Mouse (Mus musculus) MEL (cell line): ENCODE results near the gene Adamtsl5. TPM values are rescaled to one million over a fixed set of nuclear protein-coding genes. Genes with fewer than 3 reads are reported as not detected.

Experiments
- DNase-seq: peaks from one replicate; pipeline ENCODE4 v3.0.0; 2011; ENCODE audit warnings: low read depth, low spot score
- H3K27ac ChIP-seq: 2 replicates; pipeline ENCODE4 v1.5.1; 2012; ENCODE audit warnings: low read depth, mild to moderate bottlenecking, control low read depth, low read length, moderate library complexity; ENCODE audit not compliant: control insufficient read depth
- H3K27me3 ChIP-seq, 2 experiments: fragments of 150-350 bp in 1 of 2; sonication (generic) in 1 of 2; 2 replicates each; pipeline ENCODE4 v1.6.1; 2012; ENCODE audit warnings: low read length in 2 of 2, mild to moderate bottlenecking in 2 of 2, improper control_type of control experiment in 1 of 2, moderate library complexity in 1 of 2; ENCODE audit not compliant: insufficient read depth in 2 of 2, control insufficient read depth in 1 of 2
- H3K36me3 ChIP-seq, 2 experiments: 2 replicates each; pipeline ENCODE4 v1.6.1; 2012 to 2014; ENCODE audit warnings: low read length in 2 of 2, improper control_type of control experiment in 1 of 2, inconsistent platforms in 1 of 2, mild to moderate bottlenecking in 1 of 2; ENCODE audit not compliant: insufficient read depth in 2 of 2, control insufficient read depth in 1 of 2
- H3K4me1 ChIP-seq, 2 experiments: fragments of 150-350 bp in 1 of 2; sonication (generic) in 1 of 2; 2 replicates each; pipeline ENCODE4 v1.6.1; 2012; ENCODE audit warnings: low read length in 2 of 2, improper control_type of control experiment in 1 of 2, mild to moderate bottlenecking in 1 of 2; ENCODE audit not compliant: insufficient read depth in 2 of 2, control insufficient read depth in 1 of 2
- H3K4me3 ChIP-seq, 2 experiments: fragments of 150-350 bp in 1 of 2; sonication (generic) in 1 of 2; 2 replicates each; pipeline ENCODE4 v1.5.1; 2012; ENCODE audit warnings: low read depth in 2 of 2, low read length in 2 of 2, mild to moderate bottlenecking in 2 of 2, moderate library complexity in 2 of 2, control low read depth in 1 of 2, improper control_type of control experiment in 1 of 2; ENCODE audit not compliant: control insufficient read depth in 1 of 2, insufficient read depth in 1 of 2
- H3K79me2 ChIP-seq: 2 replicates; pipeline ENCODE4 v1.6.1; 2012; ENCODE audit warnings: mild to moderate bottlenecking, low read length, moderate library complexity; ENCODE audit not compliant: control insufficient read depth, poor library complexity, insufficient read depth
- H3K9ac ChIP-seq: 2 replicates; pipeline ENCODE4 v1.6.1; 2012; ENCODE audit warnings: low read depth, mild to moderate bottlenecking, control low read depth, low read length, moderate library complexity; ENCODE audit not compliant: control insufficient read depth, poor library complexity, severe bottlenecking
- H3K9me3 ChIP-seq: fragments of 150-350 bp; sonication (generic); replicated peaks from 2 replicates; pipeline ENCODE4 v1.6.1; 2012; ENCODE audit warnings: mild to moderate bottlenecking, low read length, improper control_type of control experiment, moderate library complexity; ENCODE audit not compliant: insufficient read depth
- BHLHE40 ChIP-seq: IDR thresholded peaks from 2 replicates; pipeline ENCODE4 v1.6.1; 2012; ENCODE audit warnings: low read depth, mild to moderate bottlenecking, inconsistent platforms, low read length, improper control_type of control experiment, borderline replicate concordance
- CHD1 ChIP-seq: IDR thresholded peaks from 2 replicates; pipeline ENCODE4 v1.6.1; 2012; ENCODE audit warnings: low read depth, mild to moderate bottlenecking, inconsistent platforms, low read length, improper control_type of control experiment
- E2F4 ChIP-seq: IDR thresholded peaks from 2 replicates; pipeline ENCODE4 v1.6.1; 2011; ENCODE audit warnings: low read depth, low read length, improper control_type of control experiment, borderline replicate concordance
- EP300 ChIP-seq, 2 experiments: IDR thresholded peaks; 2 replicates each; pipeline ENCODE4 v1.6.1; 2011; ENCODE audit warnings: improper control_type of control experiment in 2 of 2, low read length in 2 of 2, low read depth in 1 of 2, mild to moderate bottlenecking in 1 of 2
- ETS1 ChIP-seq: IDR thresholded peaks from 2 replicates; pipeline ENCODE4 v1.6.1; 2012; ENCODE audit warnings: low read depth, mild to moderate bottlenecking, inconsistent platforms, low read length, improper control_type of control experiment, moderate library complexity
- GATA1 ChIP-seq: IDR thresholded peaks from 2 replicates; pipeline ENCODE4 v1.6.1; 2011; ENCODE audit warnings: low read depth, low read length, improper control_type of control experiment
- HCFC1 ChIP-seq: IDR thresholded peaks from 2 replicates; pipeline ENCODE4 v1.6.1; 2012; ENCODE audit warnings: low read depth, mild to moderate bottlenecking, inconsistent platforms, low read length, improper control_type of control experiment, moderate library complexity
- MAX ChIP-seq: IDR thresholded peaks from 2 replicates; pipeline ENCODE4 v1.6.1; 2011; ENCODE audit warnings: low read length, improper control_type of control experiment
- MXI1 ChIP-seq: IDR thresholded peaks from 2 replicates; pipeline ENCODE4 v1.6.1; 2011; ENCODE audit warnings: mild to moderate bottlenecking, low read depth, low read length, improper control_type of control experiment
- MYC ChIP-seq: IDR thresholded peaks from 2 replicates; pipeline ENCODE4 v1.6.1; 2011; ENCODE audit warnings: low read depth, mild to moderate bottlenecking, low read length, improper control_type of control experiment, moderate library complexity
- NELFE ChIP-seq: IDR thresholded peaks from 2 replicates; pipeline ENCODE4 v1.6.1; 2011; ENCODE audit warnings: low read depth, low read length, improper control_type of control experiment
- POLR2A ChIP-seq, 2 experiments: IDR thresholded peaks; 2 replicates each; pipeline ENCODE4 v1.6.1; 2011 to 2012; ENCODE audit warnings: low read length in 2 of 2, mild to moderate bottlenecking in 2 of 2, control low read depth in 1 of 2, improper control_type of control experiment in 1 of 2, low read depth in 1 of 2, moderate library complexity in 1 of 2; ENCODE audit not compliant: control insufficient read depth in 1 of 2, insufficient read depth in 1 of 2, poor library complexity in 1 of 2
- RAD21 ChIP-seq: IDR thresholded peaks from 2 replicates; pipeline ENCODE4 v1.6.1; 2011; ENCODE audit warnings: mild to moderate bottlenecking, low read depth, low read length, improper control_type of control experiment
- RCOR1 ChIP-seq: IDR thresholded peaks from 2 replicates; pipeline ENCODE4 v1.6.1; 2012; ENCODE audit warnings: low read depth, mild to moderate bottlenecking, inconsistent platforms, low read length, improper control_type of control experiment
- SIN3A ChIP-seq: IDR thresholded peaks from 2 replicates; pipeline ENCODE4 v1.6.1; 2012; ENCODE audit warnings: low read length, improper control_type of control experiment, inconsistent platforms
- TAL1 ChIP-seq: IDR thresholded peaks from 2 replicates; pipeline ENCODE4 v1.6.1; 2012; ENCODE audit warnings: mild to moderate bottlenecking, inconsistent platforms, low read length, moderate library complexity, mixed read lengths
- TBP ChIP-seq: IDR thresholded peaks from 2 replicates; pipeline ENCODE4 v1.8.0; 2011; ENCODE audit warnings: low read depth, low read length, improper control_type of control experiment
- TCF12 ChIP-seq: IDR thresholded peaks from 2 replicates; pipeline ENCODE4 v1.6.1; 2014; ENCODE audit warnings: low read depth, mild to moderate bottlenecking, inconsistent platforms, low read length, improper control_type of control experiment, moderate library complexity
- UBTF ChIP-seq: IDR thresholded peaks from 2 replicates; pipeline ENCODE4 v1.6.1; 2012; ENCODE audit warnings: low read depth, mild to moderate bottlenecking, inconsistent platforms, low read length, improper control_type of control experiment, moderate library complexity, borderline replicate concordance; ENCODE audit not compliant: insufficient read depth
- USF1 ChIP-seq: IDR thresholded peaks from 2 replicates; pipeline ENCODE4 v1.6.1; 2014; ENCODE audit warnings: low read depth, mild to moderate bottlenecking, inconsistent platforms, low read length, improper control_type of control experiment, moderate library complexity
- ZC3H11A ChIP-seq: IDR thresholded peaks from 2 replicates; pipeline ENCODE4 v1.6.1; 2012; ENCODE audit warnings: low read depth, mild to moderate bottlenecking, inconsistent platforms, low read length, improper control_type of control experiment
- ZKSCAN1 ChIP-seq: IDR thresholded peaks from 2 replicates; pipeline ENCODE4 v1.6.1; 2012; ENCODE audit warnings: low read depth, mild to moderate bottlenecking, inconsistent platforms, low read length, improper control_type of control experiment, moderate library complexity
- ZNF384 ChIP-seq: IDR thresholded peaks from 2 replicates; pipeline ENCODE4 v1.6.1; 2012; ENCODE audit warnings: low read depth, mild to moderate bottlenecking, inconsistent platforms, low read length, improper control_type of control experiment
- polyA plus RNA-seq, 2 experiments: library from polyadenylated mRNA; stranded (reverse) in 1 of 2; unstranded in 1 of 2; fragments of >175 nt in 1 of 2; fragments of >200 nt in 1 of 2; gene quantifications; 2 replicates each; pipeline versions ENCODE4 v1.2.1 to v1.2.4; 2012; ENCODE audit warnings: low replicate concordance in 2 of 2, low read depth in 1 of 2; ENCODE audit not compliant: insufficient read length in 2 of 2, insufficient read depth in 1 of 2, missing spikeins in 1 of 2
- total RNA-seq: library from RNA; depleted of rRNA; stranded (reverse); fragments of 300-350 nt; gene quantifications from 2 replicates; pipeline ENCODE4 v1.2.3, GENCODE M21; 2012

Gene Adamtsl5
- total and polyA plus RNA-seq, 3 experiments: 3.9 to 16.5 TPM; not detected in 1

- H3K79me2 ChIP-seq: no peaks in the 10 kb centered on the region
- no peak for TF ChIP-seq USF1
- TF ChIP-seq EP300 (IDR thresholded peaks at IDR 0.05; ENCODE audit: low read depth in 1 of 2, low read length in 2 of 2): no peak
- no peak for TF ChIP-seq RCOR1
- TF ChIP-seq MYC: no peak
- TF ChIP-seq TCF12: no peak
- TF ChIP-seq E2F4: no peak
- no peak for TF ChIP-seq UBTF
- TF ChIP-seq ZNF384: no peak
- TF ChIP-seq ZC3H11A: no peak
- no peak for TF ChIP-seq NELFE
- no peak for TF ChIP-seq BHLHE40
- no peak for TF ChIP-seq ZKSCAN1
- no peaks in the 10 kb centered on the region for H3K27me3 ChIP-seq
- H3K9ac ChIP-seq: no peak overlapping the region
- H3K27ac ChIP-seq: no peak overlapping the region
- H3K9me3 ChIP-seq: no peaks in the 10 kb centered on the region
- DNase-seq: no peak
- no peaks in the 10 kb centered on the region for H3K36me3 ChIP-seq
- H3K4me1 ChIP-seq: peaks cover 0 to 13% of the 10 kb centered on the region in 2 experiments; a peak in 2 of 4 replicates
- H3K4me3 ChIP-seq: no peak overlapping the region
Measured at GRCm38 (mm10) chr10:80300672-80301181, 47.5 kb downstream of the Adamtsl5 start.

- Histone ChIP-seq H3K79me2 (no peaks in the 10 kb centered on the region), H3K4me3 (no peak overlapping the region), H3K9ac (no peak overlapping the region), H3K27me3 (no peaks in the 10 kb centered on the region), H3K4me1 (peaks cover 0 to 11% of the 10 kb centered on the region in 2 experiments; a peak in 2 of 4 replicates), H3K36me3 (no peaks in the 10 kb centered on the region), H3K9me3 (no peaks in the 10 kb centered on the region), H3K27ac (no peak overlapping the region)
- TF ChIP-seq GATA1: no peak
- TF ChIP-seq SIN3A: no peak
- no peak for TF ChIP-seq HCFC1
- TF ChIP-seq USF1: no peak
- no peak for TF ChIP-seq TBP
- TF ChIP-seq ETS1: no peak
- TF ChIP-seq EP300 (IDR thresholded peaks at IDR 0.05; ENCODE audit: low read depth in 1 of 2, low read length in 2 of 2): no peak
- no peak for TF ChIP-seq MAX
- TF ChIP-seq POLR2A (IDR thresholded peaks at IDR 0.05; ENCODE audit: control insufficient read depth in 1 of 2, insufficient read depth in 1 of 2, low read depth in 1 of 2, low read length in 2 of 2, poor library complexity in 1 of 2): no peak
- no peak for TF ChIP-seq MYC
- no peak for TF ChIP-seq MXI1
- TF ChIP-seq CHD1: no peak
- TF ChIP-seq TAL1: no peak
- TF ChIP-seq RAD21: no peak
- TF ChIP-seq E2F4: no peak
- DNase-seq: no peak
Measured at GRCm38 (mm10) chr10:80299824-80300223, 48.4 kb downstream of the Adamtsl5 start.
